8 mouse cellular contexts compared by ENCODE assay signal in genomic region chr15:101253563-101253885, GRCm38 (mm10). TPM values are rescaled to one million over a fixed set of nuclear protein-coding genes. Genes with fewer than 3 reads are reported as not detected.
DNase-seq lines count a peak whose midpoint lies in the region; ATAC-seq and TF ChIP-seq lines count a peak whose summit lies in the region.

No protein-coding gene starts in this region.

- no peaks in the 10 kb centered on the region for H3K36me3 ChIP-seq in neural tube, embryonic 11.5 days (ENCODE audit: control insufficient read depth, insufficient read depth, low read length)
- H3K36me3 ChIP-seq in limb, embryonic 15.5 days = no peaks in the 10 kb centered on the region
- no peaks in the 10 kb centered on the region for H3K36me3 ChIP-seq in stomach, embryonic 15.5 days

- TF ChIP-seq POLR2A in cerebellum, adult 2 months (IDR thresholded peaks at IDR 0.05; ENCODE audit: borderline replicate concordance, insufficient read depth, low read length) = no peak

- no peak for ATAC-seq in neural tube, embryonic 11.5 days (ENCODE audit: insufficient read depth, low FRiP score, low TSS enrichment)
- ATAC-seq in limb, embryonic 15.5 days (ENCODE audit: insufficient number of reproducible peaks, low FRiP score, low TSS enrichment, low read depth) = no peak
- no peak for ATAC-seq in stomach, embryonic 15.5 days (ENCODE audit: insufficient read depth, low FRiP score, low read depth)

- H3K4me3 ChIP-seq in cerebellum, adult 2 months (replicated peaks; ENCODE audit: insufficient read depth, low read depth, low read length) = peak overlapping the region; percentile 56
- H3K4me3 ChIP-seq in neural tube, embryonic 11.5 days (ENCODE audit: low read depth, low read length) = peak overlapping the region; percentile 64
- H3K4me3 ChIP-seq in limb, embryonic 15.5 days = peak overlapping the region; percentile 64
- H3K4me3 ChIP-seq in stomach, embryonic 15.5 days (replicated peaks) = peak overlapping the region; percentile 47

- no peaks in the 10 kb centered on the region for H3K9me3 ChIP-seq in neural tube, embryonic 11.5 days (ENCODE audit: control insufficient read depth, low read length)
- no peaks in the 10 kb centered on the region for H3K9me3 ChIP-seq in limb, embryonic 15.5 days
- no peaks in the 10 kb centered on the region for H3K9me3 ChIP-seq in stomach, embryonic 15.5 days

- H3K4me2 ChIP-seq in neural tube, embryonic 11.5 days (ENCODE audit: low read depth) = peak overlapping the region; percentile 90
- peak overlapping the region; percentile 83 for H3K4me2 ChIP-seq in limb, embryonic 15.5 days
- peak overlapping the region; percentile 70 for H3K4me2 ChIP-seq in stomach, embryonic 15.5 days

- WGBS in cerebellum, adult 2 months = 20% methylated on average over 3 of the region's 3 CpGs
- 43% methylated on average over 3 of the region's 3 CpGs for WGBS in neural tube, embryonic 11.5 days
- 30% methylated on average over 3 of the region's 3 CpGs for WGBS in limb, embryonic 15.5 days
- WGBS in stomach, embryonic 15.5 days = 26% methylated on average over 3 of the region's 3 CpGs

- peaks cover 15% of the 10 kb centered on the region for H3K4me1 ChIP-seq in cerebellum, adult 2 months (ENCODE audit: control insufficient read depth, insufficient read depth, low read length)
- 0 out of 2 replicates have a peak, but pooled peaks cover 4% of the 10 kb centered on the region for H3K4me1 ChIP-seq in neural tube, embryonic 11.5 days (ENCODE audit: control insufficient read depth, insufficient read depth, low read length)
- H3K4me1 ChIP-seq in limb, embryonic 15.5 days = peaks cover 25% of the 10 kb centered on the region
- 0 out of 2 replicates have a peak, but pooled peaks cover 3% of the 10 kb centered on the region for H3K4me1 ChIP-seq in stomach, embryonic 15.5 days

- no peak for DNase-seq in cerebellum, adult 2 months
- no peak for DNase-seq in cerebellum, adult 11 months
- DNase-seq in neural tube, embryonic 11.5 days (ENCODE audit: low spot score) = no peak
- no peak for DNase-seq in neural tube, embryonic 10.5 days (ENCODE audit: extremely low spot score, low spot score)
- DNase-seq in adrenal gland, postnatal 36 days = no peak
- no peak for DNase-seq in natural killer cell, adult 2 months (ENCODE audit: low spot score in 2 of 2)

- peak overlapping the region; percentile 83 for H3K27ac ChIP-seq in cerebellum, adult 2 months (ENCODE audit: insufficient read depth, low read length)
- H3K27ac ChIP-seq in neural tube, embryonic 11.5 days (ENCODE audit: low read depth, low read length) = no peak overlapping the region
- H3K27ac ChIP-seq in limb, embryonic 15.5 days = peak overlapping the region; percentile 73
- H3K27ac ChIP-seq in stomach, embryonic 15.5 days = no peak overlapping the region

- H3K27me3 ChIP-seq in cerebellum, adult 2 months (ENCODE audit: control insufficient read depth, insufficient read depth, low read length) = no peaks in the 10 kb centered on the region
- no peaks in the 10 kb centered on the region for H3K27me3 ChIP-seq in neural tube, embryonic 11.5 days (ENCODE audit: control insufficient read depth, insufficient read depth, low read length)
- no peaks in the 10 kb centered on the region for H3K27me3 ChIP-seq in limb, embryonic 15.5 days
- no peaks in the 10 kb centered on the region for H3K27me3 ChIP-seq in stomach, embryonic 15.5 days (replicated peaks)

- TF ChIP-seq CTCF in cerebellum, adult 2 months (IDR thresholded peaks at IDR 0.05; ENCODE audit: borderline replicate concordance, insufficient read depth, low read depth, low read length) = no peak

- H3K9ac ChIP-seq in neural tube, embryonic 11.5 days (ENCODE audit: low read length) = peak overlapping the region; percentile 79
- H3K9ac ChIP-seq in limb, embryonic 15.5 days = peak overlapping the region; percentile 71
- 0 out of 2 replicates have a peak overlapping the region, but pooled peaks have one; percentile 56 for H3K9ac ChIP-seq in stomach, embryonic 15.5 days

RNA-seq across cellular contexts. Expression of gene Nr4a1, which starts 0.5 kb away (rescaled TPM):
- 13.1 and 16.4 TPM in 2 replicates for polyA plus RNA-seq in cerebellum, adult 2 months (2012; rRNA removed)
- 3.2 and 4.4 TPM in 2 replicates for polyA plus RNA-seq in neural tube, embryonic 11.5 days (2014; fragmentation: Nextera tagmentation; extraction: Ambion mirVana)
- polyA plus RNA-seq in limb, embryonic 15.5 days (2015; fragmentation: Nextera tagmentation; extraction: Ambion mirVana) = 14.7 and 18.4 TPM in 2 replicates
- polyA plus RNA-seq in stomach, embryonic 15.5 days (2015; fragmentation: Nextera tagmentation; extraction: Ambion mirVana) = 10.6 and 11.2 TPM in 2 replicates
- total RNA-seq in adrenal gland, postnatal 36 days (2021) = 1,000 to 10,000 TPM in 1 of 2 experiments, 100 to 1,000 TPM in 1; 924 to 1,160 TPM

RNA-seq across cellular contexts. Expression of gene Grasp, which starts 29.5 kb away (rescaled TPM):
- 5.0 and 5.3 TPM in 2 replicates for polyA plus RNA-seq in cerebellum, adult 2 months (2012; rRNA removed)
- 6.6 TPM in 2 replicates for polyA plus RNA-seq in neural tube, embryonic 11.5 days (2014; fragmentation: Nextera tagmentation; extraction: Ambion mirVana)
- 5.3 and 7.2 TPM in 2 replicates for polyA plus RNA-seq in limb, embryonic 15.5 days (2015; fragmentation: Nextera tagmentation; extraction: Ambion mirVana)
- polyA plus RNA-seq in stomach, embryonic 15.5 days (2015; fragmentation: Nextera tagmentation; extraction: Ambion mirVana) = 6.0 and 7.3 TPM in 2 replicates
- 10 to 100 TPM; 18.7 to 60.1 TPM for total RNA-seq in adrenal gland, postnatal 36 days (2021)

RNA-seq across cellular contexts. Expression of gene Atg101, which starts 30.5 kb away (rescaled TPM):
- 46.8 and 49.6 TPM in 2 replicates for polyA plus RNA-seq in cerebellum, adult 2 months (2012; rRNA removed)
- 69.5 and 74.4 TPM in 2 replicates for polyA plus RNA-seq in neural tube, embryonic 11.5 days (2014; fragmentation: Nextera tagmentation; extraction: Ambion mirVana)
- 69.7 and 69.9 TPM in 2 replicates for polyA plus RNA-seq in limb, embryonic 15.5 days (2015; fragmentation: Nextera tagmentation; extraction: Ambion mirVana)
- polyA plus RNA-seq in stomach, embryonic 15.5 days (2015; fragmentation: Nextera tagmentation; extraction: Ambion mirVana) = 66.0 and 66.4 TPM in 2 replicates
- 10 to 100 TPM; 53.6 to 90.1 TPM for total RNA-seq in adrenal gland, postnatal 36 days (2021)

RNA-seq across cellular contexts. Expression of gene 6030408B16Rik, which starts 39.5 kb away (rescaled TPM):
- polyA plus RNA-seq in cerebellum, adult 2 months (2012; rRNA removed) = 0.15 and 0.27 TPM in 2 replicates
- polyA plus RNA-seq in neural tube, embryonic 11.5 days (2014; fragmentation: Nextera tagmentation; extraction: Ambion mirVana) = 0.33 and 0.42 TPM in 2 replicates
- 0.50 and 0.84 TPM in 2 replicates for polyA plus RNA-seq in limb, embryonic 15.5 days (2015; fragmentation: Nextera tagmentation; extraction: Ambion mirVana)
- polyA plus RNA-seq in stomach, embryonic 15.5 days (2015; fragmentation: Nextera tagmentation; extraction: Ambion mirVana) = 9.5 and 11.6 TPM in 2 replicates
- under 1 TPM; 0.36 to 0.40 TPM for total RNA-seq in adrenal gland, postnatal 36 days (2021)

Comparison
In these comparisons a context has a peak if more than half of its experiments do, and no peak if none do; other contexts are left out.
1. H3K27ac ChIP-seq: peak in cerebellum, adult 2 months (single experiment) and limb, embryonic 15.5 days (single experiment); none in neural tube, embryonic 11.5 days (single experiment) and stomach, embryonic 15.5 days (single experiment).
2. Peak in every context shown above with its lines, with median percentiles within 50 percentile points of each other: H3K4me3 ChIP-seq, H3K4me2 ChIP-seq and H3K9ac ChIP-seq.